In the genomic region with DNA sequence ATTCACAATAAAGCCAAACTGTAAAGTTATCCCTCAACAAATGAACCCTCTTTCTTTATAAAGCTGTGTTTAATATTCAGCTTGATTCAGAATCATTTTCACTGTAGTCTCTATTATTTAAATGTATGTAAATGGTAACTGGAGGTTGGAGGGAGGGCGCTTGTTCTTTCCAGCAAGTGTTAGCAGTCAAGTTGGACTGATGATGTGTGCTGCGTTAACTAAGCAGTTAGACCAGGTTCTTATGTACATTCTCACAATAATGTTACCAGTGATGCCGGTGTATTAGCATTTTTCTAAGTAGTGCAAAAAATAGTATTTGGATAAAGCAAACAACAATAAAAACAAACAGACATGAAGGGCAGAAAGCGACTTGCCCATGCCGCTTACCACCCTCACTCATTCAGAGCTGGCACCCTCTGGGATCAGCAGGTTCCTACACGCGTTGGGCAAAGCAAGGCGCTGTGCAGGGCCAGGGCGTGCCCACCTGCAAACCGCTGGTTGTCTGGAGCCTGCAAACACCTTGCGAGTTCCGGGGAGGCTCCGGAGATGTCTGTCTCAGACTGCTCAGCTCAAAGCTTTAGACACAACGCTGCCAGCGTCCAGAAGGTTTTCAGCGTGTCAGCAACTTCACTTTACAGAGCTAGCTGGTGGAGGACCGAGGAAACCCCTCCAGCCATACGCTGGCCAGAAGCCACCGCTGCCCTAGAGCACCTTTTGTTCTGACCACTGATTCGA, we compare ENCODE assay signal across 8 mouse cellular contexts. TPM values are rescaled to one million over a fixed set of nuclear protein-coding genes. Genes with fewer than 3 reads are reported as not detected.
DNase-seq lines count a peak whose midpoint lies in the region; ATAC-seq and TF ChIP-seq lines count a peak whose summit lies in the region.

No protein-coding gene starts in this region.

- no peak for TF ChIP-seq POLR2A in liver, adult 2 months (IDR thresholded peaks at IDR 0.05; ENCODE audit: extremely low read depth, insufficient read depth, low read length)

- H3K9ac ChIP-seq in kidney, embryonic 14.5 days (ENCODE audit: low read depth, low read length) = peak overlapping the region; percentile 63; the same call in 1 of the 2 replicates
- peak overlapping the region; percentile 53 for H3K9ac ChIP-seq in forebrain, embryonic 13.5 days
- H3K9ac ChIP-seq in liver, adult 2 months (ENCODE audit: low read depth, low read length) = peak overlapping the region; percentile 77
- peak overlapping the region; percentile 25; the same call in 1 of the 2 replicates for H3K9ac ChIP-seq in stomach, embryonic 14.5 days (replicated peaks; ENCODE audit: low read depth, low read length)

- H3K4me1 ChIP-seq in kidney, embryonic 14.5 days (ENCODE audit: control insufficient read depth, insufficient read depth, low read length) = no peaks in the 10 kb centered on the region
- peaks cover 11% of the 10 kb centered on the region for H3K4me1 ChIP-seq in forebrain, embryonic 13.5 days
- peaks cover 8% of the 10 kb centered on the region for H3K4me1 ChIP-seq in liver, adult 2 months (ENCODE audit: control insufficient read depth, insufficient read depth, low read length)
- H3K4me1 ChIP-seq in stomach, embryonic 14.5 days (ENCODE audit: control insufficient read depth, insufficient read depth, low read length) = no peaks in the 10 kb centered on the region

- H3K79me2 ChIP-seq in liver, adult 2 months (ENCODE audit: control insufficient read depth, insufficient read depth, low read length) = no peaks in the 10 kb centered on the region

- H3K4me2 ChIP-seq in kidney, embryonic 14.5 days (replicated peaks; ENCODE audit: low read depth, low read length) = peak overlapping the region; percentile 70
- H3K4me2 ChIP-seq in forebrain, embryonic 13.5 days = peak overlapping the region; percentile 98
- H3K4me2 ChIP-seq in stomach, embryonic 14.5 days (replicated peaks; ENCODE audit: low read depth, low read length) = peak overlapping the region; percentile 67

- peak; percentile 61 for ATAC-seq in kidney, embryonic 14.5 days (ENCODE audit: low FRiP score, low TSS enrichment)
- ATAC-seq in forebrain, embryonic 13.5 days = peak; percentile 64
- peak; percentile 63 for ATAC-seq in stomach, embryonic 14.5 days (ENCODE audit: insufficient number of reproducible peaks, insufficient read depth, low FRiP score, low read depth)

- no peak for DNase-seq in kidney, postnatal 4 days
- DNase-seq in R1 (ENCODE audit: low read depth, low spot score) = peak; percentile 57
- DNase-seq in liver, adult 2 months (ENCODE audit: extremely low read depth, low read depth, low spot score) = no peak
- DNase-seq in left cerebral cortex, adult 8-10 months (ENCODE audit: low spot score in 2 of 2) = no peak
- no peak for DNase-seq in gastrocnemius, adult 18-20 months (ENCODE audit: low spot score)

- peak overlapping the region; percentile 66 for H3K4me3 ChIP-seq in kidney, embryonic 14.5 days (ENCODE audit: low read length)
- H3K4me3 ChIP-seq in forebrain, embryonic 13.5 days = peak overlapping the region; percentile 69
- H3K4me3 ChIP-seq in liver, adult 2 months (ENCODE audit: insufficient read depth, low read depth, low read length) = peak overlapping the region; percentile 77
- peak overlapping the region; percentile 79 for H3K4me3 ChIP-seq in stomach, embryonic 14.5 days (ENCODE audit: low read depth, low read length)

- no peaks in the 10 kb centered on the region for H3K9me3 ChIP-seq in kidney, embryonic 14.5 days (ENCODE audit: control insufficient read depth, low read length)
- H3K9me3 ChIP-seq in forebrain, embryonic 13.5 days (replicated peaks) = no peaks in the 10 kb centered on the region
- H3K9me3 ChIP-seq in stomach, embryonic 14.5 days (ENCODE audit: control insufficient read depth, low read depth, low read length) = no peaks in the 10 kb centered on the region

- 3% methylated on average over 20 of the region's 20 CpGs for WGBS in kidney, embryonic 14.5 days
- 2% methylated on average over 20 of the region's 20 CpGs for WGBS in forebrain, embryonic 13.5 days
- WGBS in liver, adult 2 months = 4% methylated on average over 20 of the region's 20 CpGs
- 2% methylated on average over 20 of the region's 20 CpGs for WGBS in stomach, embryonic 14.5 days

- peaks cover 13% of the 10 kb centered on the region for H3K27me3 ChIP-seq in kidney, embryonic 14.5 days (ENCODE audit: control insufficient read depth, insufficient read depth, low read length)
- peaks cover 18% of the 10 kb centered on the region for H3K27me3 ChIP-seq in forebrain, embryonic 13.5 days
- no peaks in the 10 kb centered on the region for H3K27me3 ChIP-seq in liver, adult 2 months (ENCODE audit: control insufficient read depth, insufficient read depth, low read length)
- H3K27me3 ChIP-seq in stomach, embryonic 14.5 days (ENCODE audit: control insufficient read depth, insufficient read depth, low read length) = no peaks in the 10 kb centered on the region

- H3K27ac ChIP-seq in kidney, embryonic 14.5 days (ENCODE audit: low read depth, low read length) = no peak overlapping the region
- no peak overlapping the region for H3K27ac ChIP-seq in forebrain, embryonic 13.5 days
- peak overlapping the region; percentile 37 for H3K27ac ChIP-seq in liver, adult 2 months (replicated peaks; ENCODE audit: insufficient read depth, low read depth, low read length)
- H3K27ac ChIP-seq in stomach, embryonic 14.5 days (ENCODE audit: low read length) = peak overlapping the region; percentile 80; the same call in 1 of the 2 replicates

- TF ChIP-seq CTCF in liver, adult 2 months (IDR thresholded peaks at IDR 0.05; ENCODE audit: low read depth, low read length) = no peak

- H3K36me3 ChIP-seq in kidney, embryonic 14.5 days (ENCODE audit: control insufficient read depth, insufficient read depth, low read length) = no peaks in the 10 kb centered on the region
- H3K36me3 ChIP-seq in forebrain, embryonic 13.5 days (ENCODE audit: poor library complexity, severe bottlenecking) = no peaks in the 10 kb centered on the region
- H3K36me3 ChIP-seq in liver, adult 2 months (ENCODE audit: control insufficient read depth, insufficient read depth, low read length) = 0 out of 2 replicates have a peak, but pooled peaks cover 2% of the 10 kb centered on the region
- no peaks in the 10 kb centered on the region for H3K36me3 ChIP-seq in stomach, embryonic 14.5 days (ENCODE audit: control insufficient read depth, insufficient read depth, low read length)

RNA-seq across cellular contexts. Expression of a gene that starts 0.6 kb away (rescaled TPM):
- polyA plus RNA-seq in kidney, embryonic 14.5 days (2014; fragmentation: Nextera tagmentation; extraction: Ambion mirVana) = 1.8 and 2.6 TPM in 2 replicates
- polyA plus RNA-seq in forebrain, embryonic 13.5 days (2015; fragmentation: Nextera tagmentation; extraction: Ambion mirVana) = 2.3 and 2.4 TPM in 2 replicates
- total RNA-seq in liver, adult 2 months (2014; rRNA removed) = 7.9 and 11.7 TPM in 2 replicates
- 3.7 and 4.3 TPM in 2 replicates for polyA plus RNA-seq in liver, adult 2 months (2012; rRNA removed)
- 12.4 and 16.3 TPM in 2 replicates for polyA plus RNA-seq in stomach, embryonic 14.5 days (2014; fragmentation: Nextera tagmentation; extraction: Ambion mirVana)
- total RNA-seq in left cerebral cortex, adult 8-10 months (2022) = 1 to 10 TPM; 5.5 to 6.7 (median 6.4) TPM
- 10 to 100 TPM in 1 of 2 experiments, 1 to 10 TPM in 1; 9.4 to 11.4 TPM for total RNA-seq in gastrocnemius, adult 18-20 months (2021)

Comparison
In these comparisons a context has a peak if more than half of its experiments do, and no peak if none do; other contexts are left out.
1. H3K27ac ChIP-seq: peak in liver, adult 2 months (single experiment) and stomach, embryonic 14.5 days (single experiment); none in kidney, embryonic 14.5 days (single experiment) and forebrain, embryonic 13.5 days (single experiment).
2. H3K9ac ChIP-seq: peak in every context shown above with its lines; median percentile 77 in liver, adult 2 months; 63 in kidney, embryonic 14.5 days; 53 in forebrain, embryonic 13.5 days; 25 in stomach, embryonic 14.5 days.
3. Peak in every context shown above with its lines, with median percentiles within 50 percentile points of each other: ATAC-seq, H3K4me2 ChIP-seq and H3K4me3 ChIP-seq.